Mouse (Mus musculus): ENCODE measurements at regions not wholly inside any gene's neighbourhood (a gene's known extent, or its start where the extent isn't known, plus 50 kb on each side); places are given as distances from the start of the nearest gene placed in this dataset.

GRCm38 (mm10) chr1:50704639-50705038 is 195.8 kb upstream of the Tmeff2 start:
- no peak for ATAC-seq (replicated peaks)
- H3K36me3 ChIP-seq, result no peaks in the 10 kb centered on the region
- H3K4me1 ChIP-seq, result no peaks in the 10 kb centered on the region
- H3K27ac ChIP-seq (replicated peaks), result no peak overlapping the region
- no peaks in the 10 kb centered on the region for H3K27me3 ChIP-seq
- 95% methylated on average over 2 of the region's 2 CpGs for WGBS
- no peak overlapping the region for H3K9ac ChIP-seq (replicated peaks)
- H3K4me3 ChIP-seq, result no peak overlapping the region
- H3K4me2 ChIP-seq (replicated peaks), result no peak overlapping the region
- H3K9me3 ChIP-seq, result no peaks in the 10 kb centered on the region

GRCm38 (mm10) chr1:50745049-50745448 is 155.4 kb upstream of the Tmeff2 start:
- no peak for ATAC-seq (replicated peaks)
- H3K27ac ChIP-seq (replicated peaks), result no peak overlapping the region
- 87% methylated on average over 5 of the region's 5 CpGs for whole genome bisulfite sequencing
- no peaks in the 10 kb centered on the region for H3K9me3 ChIP-seq
- no peaks in the 10 kb centered on the region for H3K36me3 ChIP-seq
- H3K4me3 ChIP-seq, result no peak overlapping the region
- no peak overlapping the region for H3K4me2 ChIP-seq (replicated peaks)
- no peak overlapping the region for H3K9ac ChIP-seq (replicated peaks)
- no peaks in the 10 kb centered on the region for H3K4me1 ChIP-seq
- no peaks in the 10 kb centered on the region for H3K27me3 ChIP-seq

GRCm38 (mm10) chr1:50770211-50770610 is 130.2 kb upstream of the Tmeff2 start:
- no peaks in the 10 kb centered on the region for H3K36me3 ChIP-seq
- H3K27me3 ChIP-seq, result no peaks in the 10 kb centered on the region
- no peak overlapping the region for H3K27ac ChIP-seq (replicated peaks)
- no peak overlapping the region for H3K4me3 ChIP-seq
- no peaks in the 10 kb centered on the region for H3K9me3 ChIP-seq
- no peak for ATAC-seq (replicated peaks)
- no peak overlapping the region for H3K4me2 ChIP-seq (replicated peaks)
- no peak overlapping the region for H3K9ac ChIP-seq (replicated peaks)
- H3K4me1 ChIP-seq, result no peaks in the 10 kb centered on the region

DNA sequence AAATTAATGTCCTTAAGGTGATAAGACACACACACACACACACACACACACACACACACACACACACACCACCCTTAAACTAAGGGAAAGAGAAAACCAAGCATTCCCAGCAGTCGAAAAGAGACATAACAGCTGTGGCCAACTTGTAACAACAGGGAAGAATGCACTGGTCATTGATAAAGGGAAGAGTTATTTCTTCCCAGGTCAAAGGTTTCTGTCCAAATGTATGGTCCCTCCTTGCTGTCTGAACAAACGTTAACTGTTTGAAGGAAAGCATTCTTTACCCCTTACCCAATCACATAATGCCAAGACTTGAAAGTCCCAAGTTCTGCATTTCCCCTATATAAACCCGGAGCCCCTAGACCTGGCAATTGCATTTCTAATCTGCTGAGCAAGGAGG is 105.2 kb upstream of the Tmeff2 start:
- Histone ChIP-seq H3K9me3 (no peaks in the 10 kb centered on the region), H3K9ac (replicated peaks) (no peak overlapping the region), H3K4me2 (replicated peaks) (no peak overlapping the region), H3K27me3 (no peaks in the 10 kb centered on the region), H3K4me1 (no peaks in the 10 kb centered on the region), H3K4me3 (no peak overlapping the region), H3K36me3 (no peaks in the 10 kb centered on the region), H3K27ac (replicated peaks) (no peak overlapping the region)
- WGBS, result 71% methylated on average over 3 of the region's 3 CpGs
- ATAC-seq (replicated peaks), result no peak

GRCm38 (mm10) chr1:50798166-50798565 is 102.3 kb upstream of the Tmeff2 start:
- ATAC-seq (replicated peaks), result no peak
- no peak overlapping the region for H3K4me2 ChIP-seq (replicated peaks)
- no peak overlapping the region for H3K4me3 ChIP-seq
- no peaks in the 10 kb centered on the region for H3K9me3 ChIP-seq
- H3K36me3 ChIP-seq, result no peaks in the 10 kb centered on the region
- no peaks in the 10 kb centered on the region for H3K27me3 ChIP-seq
- H3K4me1 ChIP-seq, result no peaks in the 10 kb centered on the region
- no peak overlapping the region for H3K9ac ChIP-seq (replicated peaks)
- H3K27ac ChIP-seq (replicated peaks), result no peak overlapping the region
- 34% methylated on average over 3 of the region's 3 CpGs for WGBS

DNA sequence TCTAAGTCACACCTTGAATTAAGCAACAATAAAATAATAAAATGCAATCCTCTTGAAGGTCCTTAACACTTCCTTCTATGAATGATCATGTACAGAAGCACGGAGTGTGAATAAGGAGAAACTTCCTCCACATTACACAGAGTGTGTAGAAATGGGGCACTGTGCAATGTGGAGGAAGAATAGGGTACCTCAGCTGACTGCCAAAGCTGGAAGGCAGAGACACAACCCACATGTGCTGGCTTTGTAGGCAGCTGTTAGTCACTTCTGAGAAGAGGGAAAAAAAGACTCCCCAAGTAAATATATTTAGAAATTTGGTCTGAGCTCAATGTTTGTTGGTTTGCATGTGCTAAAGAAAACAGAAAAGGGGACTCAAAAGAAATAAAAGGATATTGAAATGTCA is 94.1 kb upstream of the Tmeff2 start:
- no peak for ATAC-seq (replicated peaks)
- WGBS, result 53% methylated on average over 1 of the region's 1 CpGs

DNA sequence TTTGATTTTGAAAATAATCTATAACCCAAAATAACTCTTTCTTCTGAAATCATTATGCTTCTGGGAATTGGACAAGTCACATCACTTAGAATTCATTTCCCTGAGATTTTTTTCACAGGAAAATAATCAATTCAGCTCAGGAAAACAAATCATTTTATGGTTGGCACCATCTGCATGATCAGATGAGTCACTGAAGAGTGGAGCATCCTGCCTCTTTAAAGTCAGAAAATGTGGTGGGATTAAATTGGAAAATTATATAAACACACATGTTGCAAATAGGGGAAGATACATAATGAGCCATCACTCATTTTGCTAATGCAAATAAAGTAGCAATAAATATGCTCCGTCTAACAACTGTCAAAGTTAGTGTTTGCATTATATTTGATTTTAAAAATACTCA is 93.6 kb upstream of the Tmeff2 start:
- H3K36me3 ChIP-seq, result no peaks in the 10 kb centered on the region
- H3K27ac ChIP-seq (replicated peaks), result no peak overlapping the region
- 55% methylated on average over 1 of the region's 1 CpGs for WGBS
- 0 out of 2 replicates have a peak, but pooled peaks have one; percentile 35 for ATAC-seq (replicated peaks)
- H3K27me3 ChIP-seq, result no peaks in the 10 kb centered on the region
- H3K9ac ChIP-seq (replicated peaks), result no peak overlapping the region
- H3K9me3 ChIP-seq, result no peaks in the 10 kb centered on the region
- no peak overlapping the region for H3K4me2 ChIP-seq (replicated peaks)
- no peaks in the 10 kb centered on the region for H3K4me1 ChIP-seq
- H3K4me3 ChIP-seq, result no peak overlapping the region

More for the DNA sequence above, 94.1 kb upstream of the Tmeff2 start:
- H3K36me3 ChIP-seq, result no peaks in the 10 kb centered on the region
- H3K4me3 ChIP-seq, result no peak overlapping the region
- H3K27me3 ChIP-seq, result no peaks in the 10 kb centered on the region
- no peak overlapping the region for H3K4me2 ChIP-seq (replicated peaks)
- H3K9me3 ChIP-seq, result no peaks in the 10 kb centered on the region
- no peak overlapping the region for H3K9ac ChIP-seq (replicated peaks)
- H3K4me1 ChIP-seq, result no peaks in the 10 kb centered on the region
- H3K27ac ChIP-seq (replicated peaks), result no peak overlapping the region

DNA sequence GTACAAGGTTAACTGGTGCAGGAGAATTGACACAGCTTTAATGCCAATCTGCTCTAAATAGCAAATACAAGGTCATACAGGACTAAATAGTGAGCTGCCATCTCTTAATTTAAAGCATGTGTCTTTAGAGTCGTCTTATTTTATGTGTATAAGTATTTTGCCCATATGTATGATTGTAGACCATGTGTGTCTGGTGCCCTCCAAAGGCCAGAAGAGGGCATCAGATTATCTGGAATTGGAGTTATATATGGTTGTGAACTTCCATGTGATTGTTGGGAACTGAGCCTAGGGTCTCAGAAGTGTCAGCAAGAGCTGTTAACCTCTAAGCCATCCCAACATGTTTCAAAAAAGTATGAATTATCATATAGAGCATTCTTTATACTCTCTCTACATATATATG is 68.8 kb upstream of the Tmeff2 start:
- H3K4me1 ChIP-seq, result no peaks in the 10 kb centered on the region
- no peaks in the 10 kb centered on the region for H3K36me3 ChIP-seq
- H3K27me3 ChIP-seq, result no peaks in the 10 kb centered on the region
- ATAC-seq (replicated peaks), result no peak
- H3K4me3 ChIP-seq, result no peak overlapping the region
- H3K4me2 ChIP-seq (replicated peaks), result no peak overlapping the region
- 71% methylated on average over 1 of the region's 1 CpGs for WGBS
- H3K9ac ChIP-seq (replicated peaks), result no peak overlapping the region
- no peaks in the 10 kb centered on the region for H3K9me3 ChIP-seq
- H3K27ac ChIP-seq (replicated peaks), result no peak overlapping the region

DNA sequence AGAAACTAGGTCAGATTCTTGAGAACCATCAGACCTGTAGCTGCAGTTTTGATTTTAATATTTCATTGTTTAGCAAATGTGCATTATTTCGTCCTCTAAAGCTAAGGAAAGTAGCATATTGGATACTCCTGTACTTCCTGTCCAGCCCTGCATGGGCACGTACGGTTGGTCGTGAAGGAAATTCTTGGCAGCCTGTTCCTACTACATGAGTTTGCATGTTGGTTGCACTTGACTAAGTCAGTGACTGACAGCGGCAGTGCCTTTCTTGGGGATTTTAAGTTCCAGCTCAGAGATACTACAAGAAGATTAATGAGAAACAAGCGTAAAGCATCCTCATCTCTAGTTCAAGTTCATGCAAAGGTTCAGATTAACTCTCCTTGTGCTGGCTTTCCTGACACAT is 64.3 kb upstream of the Tmeff2 start:
- no peak overlapping the region for H3K9ac ChIP-seq (replicated peaks)
- no peaks in the 10 kb centered on the region for H3K36me3 ChIP-seq
- no peaks in the 10 kb centered on the region for H3K9me3 ChIP-seq
- H3K4me1 ChIP-seq, result no peaks in the 10 kb centered on the region
- ATAC-seq (replicated peaks), result no peak
- H3K27ac ChIP-seq (replicated peaks), result no peak overlapping the region
- H3K4me3 ChIP-seq, result no peak overlapping the region
- H3K4me2 ChIP-seq (replicated peaks), result no peak overlapping the region
- no peaks in the 10 kb centered on the region for H3K27me3 ChIP-seq
- 86% methylated on average over 6 of the region's 6 CpGs for WGBS

DNA sequence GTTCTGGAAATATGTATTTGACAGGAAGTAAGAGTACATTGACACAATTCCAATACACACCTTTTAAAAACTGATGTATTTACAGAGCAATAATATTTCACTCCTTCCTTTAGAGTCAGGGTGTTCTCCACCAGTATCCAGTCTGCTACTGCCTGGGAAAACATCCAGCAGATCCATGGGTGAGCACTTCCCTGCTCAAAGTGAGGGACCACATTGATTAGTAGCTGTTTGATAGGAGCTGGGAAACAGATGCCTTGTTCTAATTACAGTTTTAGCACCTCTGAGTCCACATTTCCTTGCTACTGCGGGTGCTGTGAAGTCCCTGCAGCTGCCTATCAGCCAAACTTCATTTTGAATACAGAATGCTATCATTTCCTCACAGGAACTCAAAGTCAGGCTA is 53.3 kb upstream of the Tmeff2 start:
- Histone ChIP-seq H3K27ac (replicated peaks) (no peak overlapping the region), H3K4me2 (replicated peaks) (no peak overlapping the region), H3K27me3 (no peaks in the 10 kb centered on the region), H3K9ac (replicated peaks) (no peak overlapping the region), H3K4me1 (no peaks in the 10 kb centered on the region), H3K9me3 (no peaks in the 10 kb centered on the region), H3K4me3 (no peak overlapping the region), H3K36me3 (no peaks in the 10 kb centered on the region)
- ATAC-seq (replicated peaks), result no peak
- 63% methylated on average over 1 of the region's 1 CpGs for WGBS

All from forebrain, embryonic 15.5 days (tissue).